Mouse (Mus musculus): ENCODE measurements around the gene Ano6. TPM values are rescaled to one million over a fixed set of nuclear protein-coding genes. Genes with fewer than 3 reads are reported as not detected.
A peak's percentile ranks its signal among the peaks of the same experiment; 100 is the strongest.

Gene Ano6
- polyA plus RNA-seq, 1 experiment, result 14.8 TPM

DNA sequence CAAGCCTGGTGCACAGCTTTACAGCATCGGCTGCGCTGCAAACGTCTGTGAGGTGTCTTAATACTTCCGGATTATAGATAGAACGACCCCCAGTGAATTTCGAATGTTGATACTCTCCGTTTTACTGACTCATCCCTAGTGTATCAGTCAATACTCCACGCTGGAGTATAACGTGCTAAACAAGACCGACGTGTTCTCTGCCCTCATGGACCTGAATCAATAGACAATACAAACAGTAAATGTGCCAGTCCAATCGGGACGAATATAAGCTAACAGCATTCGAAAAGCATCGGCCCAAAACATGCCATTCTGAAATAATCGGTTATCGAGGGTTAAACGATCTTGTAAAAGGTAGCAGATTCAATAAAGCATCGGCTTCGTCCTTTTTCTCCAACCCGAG lies 40.6 kb upstream of the Ano6 start:
- no peaks in the 10 kb centered on the region for H3K27me3 ChIP-seq (ENCODE audit: control insufficient read depth, insufficient read depth, low read length)
- H3K27ac ChIP-seq (ENCODE audit: insufficient read depth, low read length), result no peak overlapping the region
- WGBS, result 94% methylated on average over 21 of the region's 21 CpGs
- TF ChIP-seq CTCF (IDR thresholded peaks at IDR 0.05; ENCODE audit: borderline replicate concordance, insufficient read depth, low read depth, low read length), result no peak
- no peak for TF ChIP-seq POLR2A (IDR thresholded peaks at IDR 0.05; ENCODE audit: borderline replicate concordance, insufficient read depth, low read length)
- DNase-seq, result no peak
- H3K4me1 ChIP-seq (ENCODE audit: control insufficient read depth, insufficient read depth, low read length), result no peaks in the 10 kb centered on the region
- no peak overlapping the region for H3K4me3 ChIP-seq (replicated peaks; ENCODE audit: insufficient read depth, low read depth, low read length)

DNA sequence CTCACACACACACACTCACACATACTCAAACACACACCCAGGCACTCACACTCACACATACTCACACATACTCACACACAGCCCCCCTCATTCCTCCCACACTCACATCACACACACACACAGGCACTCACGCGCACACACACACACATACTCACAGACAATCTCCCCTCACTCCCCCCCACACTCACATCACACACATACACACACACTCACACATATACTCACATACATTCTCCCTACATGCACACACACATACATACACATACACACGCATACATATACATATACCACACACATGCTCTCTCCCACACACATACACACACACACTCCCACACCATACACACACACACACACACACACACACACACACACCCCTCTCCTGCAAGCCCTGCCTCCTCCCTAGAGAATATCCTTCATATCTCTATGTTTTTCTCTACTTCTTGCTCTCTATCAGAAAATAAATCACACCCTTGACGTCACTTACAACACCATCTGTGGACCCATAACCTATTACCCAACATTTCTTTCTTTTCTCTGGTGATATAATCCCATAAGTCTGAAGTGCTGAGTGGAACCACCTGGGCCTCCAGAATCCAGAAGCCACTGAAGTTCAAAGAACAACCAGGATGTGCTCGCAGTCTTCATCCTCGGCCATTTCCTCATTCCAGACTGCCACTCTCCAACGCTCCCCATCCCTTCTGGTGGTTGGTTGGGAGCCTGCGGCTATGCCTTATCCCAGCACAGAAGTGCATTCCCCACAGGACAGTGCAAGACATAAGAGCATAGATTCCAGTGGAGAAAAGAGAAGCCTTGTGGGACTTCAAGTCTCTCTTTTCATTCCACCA lies 38.6 kb upstream of the Ano6 start:
- Histone ChIP-seq H3K27ac (ENCODE audit: insufficient read depth, low read length) (no peak overlapping the region), H3K27me3 (ENCODE audit: control insufficient read depth, insufficient read depth, low read length) (no peaks in the 10 kb centered on the region), H3K4me3 (replicated peaks; ENCODE audit: insufficient read depth, low read depth, low read length) (no peak overlapping the region), H3K4me1 (ENCODE audit: control insufficient read depth, insufficient read depth, low read length) (no peaks in the 10 kb centered on the region)
- 91% methylated on average over 8 of the region's 8 CpGs for WGBS
- TF ChIP-seq POLR2A (IDR thresholded peaks at IDR 0.05; ENCODE audit: borderline replicate concordance, insufficient read depth, low read length) (no peak), CTCF (IDR thresholded peaks at IDR 0.05; ENCODE audit: borderline replicate concordance, insufficient read depth, low read depth, low read length) (no peak)
- DNase-seq, result no peak

DNA sequence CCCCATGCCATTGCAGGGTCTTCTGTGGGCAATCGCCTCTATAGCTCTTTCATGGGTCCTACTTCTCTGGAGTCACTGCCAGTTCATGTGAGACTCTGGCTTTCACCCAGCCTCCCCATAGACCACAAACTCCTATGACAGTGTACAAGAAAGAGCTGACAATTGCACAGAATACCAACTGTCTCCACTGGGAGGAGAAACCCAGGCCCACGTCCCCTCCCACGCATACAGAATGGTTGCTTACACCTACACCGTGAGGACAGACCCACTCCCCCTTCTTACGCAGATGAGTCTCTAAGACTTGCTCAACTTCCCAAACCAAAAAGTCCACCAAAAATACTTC lies 38.0 kb upstream of the Ano6 start:
- TF ChIP-seq CTCF (IDR thresholded peaks at IDR 0.05; ENCODE audit: borderline replicate concordance, insufficient read depth, low read depth, low read length) (no peak), POLR2A (IDR thresholded peaks at IDR 0.05; ENCODE audit: borderline replicate concordance, insufficient read depth, low read length) (no peak)
- no peak overlapping the region for H3K27ac ChIP-seq (ENCODE audit: insufficient read depth, low read length)
- 87% methylated on average over 5 of the region's 5 CpGs for WGBS
- no peak for DNase-seq
- no peak overlapping the region for H3K4me3 ChIP-seq (replicated peaks; ENCODE audit: insufficient read depth, low read depth, low read length)
- H3K27me3 ChIP-seq (ENCODE audit: control insufficient read depth, insufficient read depth, low read length), result no peaks in the 10 kb centered on the region
- H3K4me1 ChIP-seq (ENCODE audit: control insufficient read depth, insufficient read depth, low read length), result no peaks in the 10 kb centered on the region

DNA sequence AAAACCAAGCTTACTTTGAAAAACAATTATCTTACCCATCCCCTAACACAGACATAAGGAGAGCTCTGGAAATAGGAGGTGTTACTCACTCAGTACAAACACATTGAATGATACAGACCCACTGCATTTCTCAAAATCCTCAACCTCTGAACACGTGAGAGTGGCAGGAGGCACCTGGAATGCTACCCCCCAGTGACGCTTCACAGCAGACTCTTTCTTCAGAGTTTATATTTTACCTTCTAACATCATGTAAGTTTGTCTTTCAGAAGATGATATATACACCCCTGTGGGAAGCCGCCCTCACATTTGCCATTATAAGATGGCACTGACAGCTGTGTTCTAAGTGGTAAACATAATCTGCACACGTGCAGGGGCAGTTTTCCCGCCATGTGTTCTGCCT lies 37.6 kb upstream of the Ano6 start:
- TF ChIP-seq CTCF (IDR thresholded peaks at IDR 0.05; ENCODE audit: borderline replicate concordance, insufficient read depth, low read depth, low read length) (no peak), POLR2A (IDR thresholded peaks at IDR 0.05; ENCODE audit: borderline replicate concordance, insufficient read depth, low read length) (no peak)
- no peak overlapping the region for H3K4me3 ChIP-seq (replicated peaks; ENCODE audit: insufficient read depth, low read depth, low read length)
- WGBS, result 81% methylated on average over 4 of the region's 5 CpGs

DNA sequence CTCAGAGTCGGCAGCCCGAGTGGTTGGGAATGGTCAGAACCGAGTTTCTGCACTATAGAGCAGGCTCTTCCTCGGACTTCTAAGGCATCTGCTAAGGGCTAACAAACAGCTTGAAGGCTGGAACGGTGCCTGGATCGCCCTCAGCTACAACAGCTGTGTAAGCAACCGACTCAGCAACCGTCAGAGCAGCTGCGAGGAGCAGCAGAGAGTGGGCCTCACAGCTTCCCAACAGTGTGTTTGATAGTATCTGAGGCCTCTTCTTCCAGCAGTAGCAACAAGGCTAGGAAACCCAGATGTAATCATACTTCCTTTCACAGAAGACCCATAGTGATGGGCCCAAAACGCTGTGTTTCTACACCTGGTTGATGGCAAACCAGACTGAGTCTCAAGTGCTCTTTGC lies 33.5 kb upstream of the Ano6 start:
- no peaks in the 10 kb centered on the region for H3K27me3 ChIP-seq (ENCODE audit: control insufficient read depth, insufficient read depth, low read length)
- H3K27ac ChIP-seq (ENCODE audit: insufficient read depth, low read length), result no peak overlapping the region
- 15% methylated on average over 10 of the region's 10 CpGs for whole genome bisulfite sequencing
- TF ChIP-seq CTCF (IDR thresholded peaks at IDR 0.05; ENCODE audit: borderline replicate concordance, insufficient read depth, low read depth, low read length) (no peak), POLR2A (IDR thresholded peaks at IDR 0.05; ENCODE audit: borderline replicate concordance, insufficient read depth, low read length) (no peak)
- peak in 1 of 2 experiments; percentile 15 for DNase-seq
- H3K4me3 ChIP-seq (replicated peaks; ENCODE audit: insufficient read depth, low read depth, low read length), result no peak overlapping the region
- H3K4me1 ChIP-seq (ENCODE audit: control insufficient read depth, insufficient read depth, low read length), result no peaks in the 10 kb centered on the region

More for the DNA sequence above, 37.6 kb upstream of the Ano6 start:
- DNase-seq, result no peak
- Histone ChIP-seq H3K27ac (ENCODE audit: insufficient read depth, low read length) (no peak overlapping the region), H3K4me1 (ENCODE audit: control insufficient read depth, insufficient read depth, low read length) (no peaks in the 10 kb centered on the region), H3K27me3 (ENCODE audit: control insufficient read depth, insufficient read depth, low read length) (no peaks in the 10 kb centered on the region)

DNA sequence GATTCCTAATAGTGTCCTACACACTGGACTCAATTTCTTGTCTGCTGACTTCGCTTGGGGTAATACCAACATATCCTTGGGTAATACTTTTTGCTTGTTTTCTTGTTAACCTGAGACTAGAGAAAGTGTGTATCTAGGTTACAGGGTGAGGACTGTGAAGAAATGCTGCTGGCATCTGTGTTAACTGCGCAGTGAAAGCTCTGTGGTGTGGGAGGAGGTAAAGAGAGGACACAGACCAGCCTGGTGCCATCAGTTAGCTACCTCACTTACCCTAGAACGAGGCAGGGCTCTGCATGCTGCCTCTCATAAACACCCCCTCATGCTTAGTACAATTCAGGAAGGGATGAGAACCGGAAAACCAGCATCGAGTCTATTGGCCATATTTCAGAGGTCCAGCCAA lies 32.6 kb upstream of the Ano6 start:
- Histone ChIP-seq H3K4me3 (replicated peaks; ENCODE audit: insufficient read depth, low read depth, low read length) (no peak overlapping the region), H3K27me3 (ENCODE audit: control insufficient read depth, insufficient read depth, low read length) (no peaks in the 10 kb centered on the region), H3K27ac (ENCODE audit: insufficient read depth, low read length) (no peak overlapping the region), H3K4me1 (ENCODE audit: control insufficient read depth, insufficient read depth, low read length) (no peaks in the 10 kb centered on the region)
- TF ChIP-seq CTCF (IDR thresholded peaks at IDR 0.05; ENCODE audit: borderline replicate concordance, insufficient read depth, low read depth, low read length) (no peak), POLR2A (IDR thresholded peaks at IDR 0.05; ENCODE audit: borderline replicate concordance, insufficient read depth, low read length) (no peak)
- DNase-seq, result no peak
- 71% methylated on average over 5 of the region's 5 CpGs for WGBS

DNA sequence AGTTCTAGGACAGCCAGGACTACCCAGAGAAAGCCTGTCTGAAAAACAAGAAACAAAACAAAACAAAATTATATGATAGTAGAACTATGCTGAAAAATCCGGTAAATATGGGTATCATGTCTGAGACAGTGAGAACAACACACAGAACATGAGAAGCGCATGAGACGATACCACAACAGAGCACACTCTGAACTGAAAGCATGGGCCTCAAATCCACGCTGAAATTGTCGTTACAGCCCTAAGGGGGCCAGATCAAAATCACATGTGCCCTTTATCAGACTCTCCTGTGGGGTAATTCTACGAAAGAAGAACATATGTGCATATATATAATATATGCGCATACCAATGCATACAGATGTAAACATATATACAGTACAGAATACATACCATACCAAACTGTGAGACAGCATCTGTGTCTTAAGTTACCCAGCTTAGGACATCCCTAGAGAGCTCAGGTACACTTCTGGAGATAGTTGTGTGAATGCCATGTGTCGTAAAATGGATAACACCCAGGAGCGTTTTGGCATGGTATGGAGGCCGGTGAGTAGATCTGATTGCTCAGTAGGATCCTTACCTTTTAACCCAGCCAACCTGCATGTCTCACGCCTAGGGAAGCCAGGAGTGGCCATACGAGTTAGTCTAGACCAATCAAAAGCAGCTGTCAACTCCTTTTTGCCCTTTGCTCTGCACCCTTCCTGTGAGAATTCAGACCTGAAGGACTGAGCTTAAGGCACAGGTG lies 31.8 kb upstream of the Ano6 start:
- 89% methylated on average over 12 of the region's 12 CpGs for WGBS
- no peaks in the 10 kb centered on the region for H3K4me1 ChIP-seq (ENCODE audit: control insufficient read depth, insufficient read depth, low read length)
- no peak overlapping the region for H3K4me3 ChIP-seq (replicated peaks; ENCODE audit: insufficient read depth, low read depth, low read length)
- H3K27ac ChIP-seq (ENCODE audit: insufficient read depth, low read length), result no peak overlapping the region
- DNase-seq, result no peak
- TF ChIP-seq POLR2A (IDR thresholded peaks at IDR 0.05; ENCODE audit: borderline replicate concordance, insufficient read depth, low read length) (no peak), CTCF (IDR thresholded peaks at IDR 0.05; ENCODE audit: borderline replicate concordance, insufficient read depth, low read depth, low read length) (no peak)
- no peaks in the 10 kb centered on the region for H3K27me3 ChIP-seq (ENCODE audit: control insufficient read depth, insufficient read depth, low read length)

DNA sequence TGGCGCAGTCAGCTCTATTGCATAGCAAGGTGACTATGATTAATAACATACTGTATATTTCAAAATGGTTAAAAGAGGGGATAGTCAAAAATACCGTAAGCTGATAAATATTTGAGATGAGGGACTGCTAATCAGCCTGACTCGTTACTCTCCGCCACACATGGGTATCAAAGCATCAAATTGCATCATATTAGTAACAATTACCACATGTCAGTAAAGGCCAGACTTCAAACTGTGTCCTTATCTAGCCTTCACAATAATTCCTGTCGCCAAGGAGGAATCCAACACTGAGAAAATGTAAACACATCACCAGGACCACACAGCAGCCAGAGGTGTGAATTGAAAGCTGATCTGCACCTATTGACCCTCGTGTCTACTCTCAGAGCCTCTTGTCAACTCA lies 30.8 kb upstream of the Ano6 start:
- TF ChIP-seq POLR2A (IDR thresholded peaks at IDR 0.05; ENCODE audit: borderline replicate concordance, insufficient read depth, low read length) (no peak), CTCF (IDR thresholded peaks at IDR 0.05; ENCODE audit: borderline replicate concordance, insufficient read depth, low read depth, low read length) (no peak)
- no peak for DNase-seq
- Histone ChIP-seq H3K4me3 (replicated peaks; ENCODE audit: insufficient read depth, low read depth, low read length) (no peak overlapping the region), H3K27ac (ENCODE audit: insufficient read depth, low read length) (no peak overlapping the region), H3K27me3 (ENCODE audit: control insufficient read depth, insufficient read depth, low read length) (no peaks in the 10 kb centered on the region), H3K4me1 (ENCODE audit: control insufficient read depth, insufficient read depth, low read length) (no peaks in the 10 kb centered on the region)
- WGBS, result 77% methylated on average over 6 of the region's 6 CpGs

Data from cerebellum, adult 2 months (tissue).